Mouse (Mus musculus) hindbrain, embryonic 13.5 days (tissue): ENCODE data around the gene Pitpnb. TPM values are rescaled to one million over a fixed set of nuclear protein-coding genes. Genes with fewer than 3 reads are reported as not detected.

ENCODE experiments used
- ATAC-seq: fragments of 200-750 bp; cut with Nextera tagmentation; 2 replicates; pipeline ENCODE4 v1.8.0; 2017; ENCODE audit warnings: moderate TSS enrichment; ENCODE audit not compliant: low FRiP score
- H3K27ac ChIP-seq: fragments of 300-500 bp; sonication (generic); 2 replicates; pipeline ENCODE4 v1.5.1; 2015; ENCODE audit warnings: inconsistent platforms, mild to moderate bottlenecking, moderate library complexity
- H3K27me3 ChIP-seq: fragments of 300-500 bp; sonication (generic); 2 replicates; pipeline ENCODE4 v1.6.1; 2015; ENCODE audit warnings: mild to moderate bottlenecking, inconsistent platforms
- H3K36me3 ChIP-seq: fragments of 300-500 bp; sonication (generic); 2 replicates; pipeline ENCODE4 v1.6.1; 2015; ENCODE audit warnings: mild to moderate bottlenecking, inconsistent platforms
- H3K4me1 ChIP-seq: fragments of 300-500 bp; sonication (generic); replicated peaks from 2 replicates; pipeline ENCODE4 v1.6.1; 2015; ENCODE audit warnings: inconsistent platforms
- H3K4me2 ChIP-seq: fragments of 300-500 bp; sonication (generic); 2 replicates; pipeline ENCODE4 v1.6.1; 2015; ENCODE audit warnings: inconsistent platforms, mild to moderate bottlenecking, moderate library complexity
- H3K4me3 ChIP-seq: fragments of 300-500 bp; sonication (generic); 2 replicates; pipeline ENCODE4 v1.5.1; 2015; ENCODE audit warnings: mild to moderate bottlenecking, inconsistent platforms
- H3K9ac ChIP-seq: fragments of 300-500 bp; sonication (generic); 2 replicates; pipeline ENCODE4 v1.6.1; 2015; ENCODE audit warnings: mild to moderate bottlenecking, inconsistent platforms
- H3K9me3 ChIP-seq: fragments of 300-500 bp; sonication (generic); 2 replicates; pipeline ENCODE4 v1.6.1; 2016; ENCODE audit warnings: inconsistent platforms
- WGBS: fragments of 180-500 bp; shearing (Covaris S2); methylation state at CpG from one replicate; pipeline ENCODE4 v1.1.7; 2015; 5-methylcytosine and 5-hydroxymethylcytosine counted together
- polyA plus RNA-seq: library from polyadenylated mRNA; unstranded; fragments of >200 nt; fragmentation: Nextera tagmentation; extraction: Ambion mirVana; gene quantifications from 2 replicates; pipeline ENCODE4 v1.2.1, GENCODE M21; 2015

Pitpnb gene
- polyA plus RNA-seq, 1 experiment from 2014 or later: 96.8 TPM

- H3K4me1 ChIP-seq: peaks cover 77% of the 10 kb centered on the region
- peak overlapping the region; percentile 100 for H3K9ac ChIP-seq
Observed at GRCm38 (mm10) chr5:111419121-111419881, 88.7 kb downstream of the Pitpnb start.

GRCm38 (mm10) chr5:111420011-111420691 is 89.6 kb downstream of the Pitpnb start:
- Histone ChIP-seq H3K9me3 (no peaks in the 10 kb centered on the region), H3K4me1 (peaks cover 77% of the 10 kb centered on the region), H3K27me3 (no peaks in the 10 kb centered on the region), H3K4me2 (peak overlapping the region; percentile 99), H3K36me3 (peaks cover 36% of the 10 kb centered on the region), H3K4me3 (peak overlapping the region; percentile 93), H3K27ac (peak overlapping the region; percentile 96), H3K9ac (peak overlapping the region; percentile 100)
- 2% methylated on average over 56 of the region's 56 CpGs for WGBS
- no peak for ATAC-seq

More at GRCm38 (mm10) chr5:111419121-111419881, 88.7 kb downstream of the Pitpnb start:
- H3K4me3 ChIP-seq: peak overlapping the region; percentile 93
- no peaks in the 10 kb centered on the region for H3K27me3 ChIP-seq
- 1% methylated on average over 41 of the region's 42 CpGs for WGBS
- H3K9me3 ChIP-seq: no peaks in the 10 kb centered on the region
- H3K4me2 ChIP-seq: peak overlapping the region; percentile 99
- peak overlapping the region; percentile 96 for H3K27ac ChIP-seq
- no peak for ATAC-seq
- H3K36me3 ChIP-seq: peaks cover 34% of the 10 kb centered on the region

- H3K9ac ChIP-seq: peak overlapping the region; percentile 100
- peak overlapping the region; percentile 93 for H3K4me3 ChIP-seq
- peak overlapping the region; percentile 96 for H3K27ac ChIP-seq
- H3K36me3 ChIP-seq: peaks cover 36% of the 10 kb centered on the region
- ATAC-seq: no peak
- peaks cover 77% of the 10 kb centered on the region for H3K4me1 ChIP-seq
- H3K9me3 ChIP-seq: no peaks in the 10 kb centered on the region
- WGBS: 16% methylated on average over 22 of the region's 22 CpGs
- peak overlapping the region; percentile 99 for H3K4me2 ChIP-seq
- no peaks in the 10 kb centered on the region for H3K27me3 ChIP-seq
Observed at GRCm38 (mm10) chr5:111420896-111421295, 90.3 kb downstream of the Pitpnb start.

GRCm38 (mm10) chr5:111421424-111421823 is 90.9 kb downstream of the Pitpnb start:
- Histone ChIP-seq H3K36me3 (peaks cover 36% of the 10 kb centered on the region), H3K4me2 (peak overlapping the region; percentile 99), H3K27me3 (no peaks in the 10 kb centered on the region), H3K4me3 (peak overlapping the region; percentile 93), H3K4me1 (peaks cover 80% of the 10 kb centered on the region), H3K9ac (peak overlapping the region; percentile 100), H3K27ac (peak overlapping the region; percentile 96), H3K9me3 (no peaks in the 10 kb centered on the region)
- WGBS: 16% methylated on average over 15 of the region's 15 CpGs
- no peak for ATAC-seq

GRCm38 (mm10) chr5:111422058-111422800 is 91.7 kb downstream of the Pitpnb start:
- ATAC-seq: no peak
- WGBS: 18% methylated on average over 8 of the region's 8 CpGs
- Histone ChIP-seq H3K4me2 (peak overlapping the region; percentile 99), H3K9ac (peak overlapping the region; percentile 100), H3K4me3 (peak overlapping the region; percentile 93), H3K9me3 (no peaks in the 10 kb centered on the region), H3K27ac (peak overlapping the region; percentile 96), H3K27me3 (no peaks in the 10 kb centered on the region), H3K36me3 (peaks cover 36% of the 10 kb centered on the region), H3K4me1 (peaks cover 88% of the 10 kb centered on the region)

GRCm38 (mm10) chr5:111423011-111423410 is 92.4 kb downstream of the Pitpnb start:
- Histone ChIP-seq H3K4me1 (peaks cover 96% of the 10 kb centered on the region), H3K4me2 (peak overlapping the region; percentile 99), H3K36me3 (peaks cover 36% of the 10 kb centered on the region), H3K27me3 (no peaks in the 10 kb centered on the region), H3K4me3 (peak overlapping the region; percentile 93), H3K9ac (peak overlapping the region; percentile 100), H3K9me3 (no peaks in the 10 kb centered on the region), H3K27ac (peak overlapping the region; percentile 96)
- no peak for ATAC-seq
- WGBS: 14% methylated on average over 10 of the region's 10 CpGs

GRCm38 (mm10) chr5:111423616-111424015 is 93.1 kb downstream of the Pitpnb start:
- 17% methylated on average over 4 of the region's 4 CpGs for WGBS
- ATAC-seq: no peak
- peak overlapping the region; percentile 100 for H3K9ac ChIP-seq
- peaks cover 97% of the 10 kb centered on the region for H3K4me1 ChIP-seq
- peak overlapping the region; percentile 99 for H3K4me2 ChIP-seq
- peaks cover 36% of the 10 kb centered on the region for H3K36me3 ChIP-seq
- peak overlapping the region; percentile 93 for H3K4me3 ChIP-seq
- no peaks in the 10 kb centered on the region for H3K27me3 ChIP-seq
- H3K27ac ChIP-seq: peak overlapping the region; percentile 96
- no peaks in the 10 kb centered on the region for H3K9me3 ChIP-seq

GRCm38 (mm10) chr5:111425813-111426212 is 95.2 kb downstream of the Pitpnb start:
- peak overlapping the region; percentile 99 for H3K4me2 ChIP-seq
- ATAC-seq: no peak
- H3K9me3 ChIP-seq: no peaks in the 10 kb centered on the region
- peak overlapping the region; percentile 71 for H3K27ac ChIP-seq
- H3K27me3 ChIP-seq: no peaks in the 10 kb centered on the region
- peaks cover 96% of the 10 kb centered on the region for H3K4me1 ChIP-seq
- peak overlapping the region; percentile 93 for H3K4me3 ChIP-seq
- H3K9ac ChIP-seq: peak overlapping the region; percentile 100
- 54% methylated on average over 9 of the region's 9 CpGs for WGBS
- H3K36me3 ChIP-seq: peaks cover 15% of the 10 kb centered on the region

GRCm38 (mm10) chr5:111426249-111426648 is 95.7 kb downstream of the Pitpnb start:
- 27% methylated on average over 5 of the region's 5 CpGs for WGBS
- H3K27me3 ChIP-seq: no peaks in the 10 kb centered on the region
- no peak for ATAC-seq
- H3K9me3 ChIP-seq: no peaks in the 10 kb centered on the region
- H3K36me3 ChIP-seq: peaks cover 11% of the 10 kb centered on the region
- H3K4me1 ChIP-seq: peaks cover 96% of the 10 kb centered on the region
- H3K9ac ChIP-seq: peak overlapping the region; percentile 100
- peak overlapping the region; percentile 71 for H3K27ac ChIP-seq
- H3K4me2 ChIP-seq: peak overlapping the region; percentile 99
- H3K4me3 ChIP-seq: peak overlapping the region; percentile 93

GRCm38 (mm10) chr5:111428882-111429281 is 98.3 kb downstream of the Pitpnb start:
- peak overlapping the region; percentile 100 for H3K9ac ChIP-seq
- H3K36me3 ChIP-seq: peaks cover 3% of the 10 kb centered on the region; the same call in 1 of the 2 replicates
- no peak for ATAC-seq
- WGBS: 25% methylated on average over 6 of the region's 6 CpGs
- peaks cover 99% of the 10 kb centered on the region for H3K4me1 ChIP-seq
- peak overlapping the region; percentile 93 for H3K4me3 ChIP-seq
- H3K9me3 ChIP-seq: no peaks in the 10 kb centered on the region
- H3K27ac ChIP-seq: peak overlapping the region; percentile 71
- H3K27me3 ChIP-seq: no peaks in the 10 kb centered on the region
- peak overlapping the region; percentile 99 for H3K4me2 ChIP-seq

- ATAC-seq: no peak
- H3K36me3 ChIP-seq: peaks cover 3% of the 10 kb centered on the region; the same call in 1 of the 2 replicates
- no peaks in the 10 kb centered on the region for H3K27me3 ChIP-seq
- peak overlapping the region; percentile 99 for H3K4me2 ChIP-seq
- peak overlapping the region; percentile 71; the same call in 1 of the 2 replicates for H3K27ac ChIP-seq
- H3K4me3 ChIP-seq: peak overlapping the region; percentile 24
- WGBS: 26% methylated on average over 7 of the region's 7 CpGs
- H3K4me1 ChIP-seq: peaks cover 99% of the 10 kb centered on the region
- H3K9ac ChIP-seq: peak overlapping the region; percentile 100
- no peaks in the 10 kb centered on the region for H3K9me3 ChIP-seq
Observed at GRCm38 (mm10) chr5:111429726-111430125, 99.2 kb downstream of the Pitpnb start.
